Mouse (Mus musculus): ENCODE data around the gene Dock8. TPM values are rescaled to one million over a fixed set of nuclear protein-coding genes. Genes with fewer than 3 reads are reported as not detected.

Gene Dock8
- total and polyA plus RNA-seq, 3 experiments = 9.8 to 37.5 (median 22.4) TPM

GRCm38 (mm10) chr19:25006686-25007085 lies 7.4 kb downstream of the Dock8 start:
- TF ChIP-seq BHLHE40 (IDR thresholded peaks at IDR 0.05; ENCODE audit: low read depth, low read length) (no peak), JUN (IDR thresholded peaks at IDR 0.05; ENCODE audit: insufficient read depth, low read depth, low read length) (no peak), CHD2 (IDR thresholded peaks at IDR 0.05; ENCODE audit: low read length) (no peak), MAZ (IDR thresholded peaks at IDR 0.05; ENCODE audit: low read depth, low read length) (no peak), CHD1 (IDR thresholded peaks at IDR 0.05; ENCODE audit: low read depth, low read length) (no peak), ZNF384 (IDR thresholded peaks at IDR 0.05; ENCODE audit: low read depth, low read length) (no peak), HCFC1 (IDR thresholded peaks at IDR 0.05; ENCODE audit: low read depth, low read length) (no peak), MAX (IDR thresholded peaks at IDR 0.05; ENCODE audit: low read length) (no peak), TBP (conservative IDR thresholded peaks at IDR 0.05; ENCODE audit: low read depth, low read length) (no peak), USF2 (conservative IDR thresholded peaks at IDR 0.05; ENCODE audit: low read depth, low read length) (no peak), SIN3A (IDR thresholded peaks at IDR 0.05; ENCODE audit: low read length) (no peak), CTCF (conservative IDR thresholded peaks at IDR 0.05 in 1 of 2, IDR thresholded peaks at IDR 0.05 in 1 of 2; ENCODE audit: low read depth in 2 of 2, low read length in 2 of 2) (no peak), IRF4 (IDR thresholded peaks at IDR 0.05; ENCODE audit: low read depth, low read length) (no peak)
- no peak overlapping the region for H3K9ac ChIP-seq (ENCODE audit: insufficient read depth, low read depth)
- H3K27ac ChIP-seq (ENCODE audit: insufficient read depth, low read depth) = no peak overlapping the region
- in situ Hi-C loops (cut with MboI; ENCODE audit: low pct_ligation_motif_present, low pct_unique_long_range_greater_than_20kb, low sequenced_read_pairs) = no loop called here
- dilution Hi-C loops (cut with MboI; ENCODE audit: extremely low pct_ligation_motif_present, extremely low pct_unique_long_range_greater_than_20kb, low sequenced_read_pairs) = no loop called here
- no peaks in the 10 kb centered on the region for H3K9me3 ChIP-seq (replicated peaks; ENCODE audit: low read length)
- no peak for DNase-seq (ENCODE audit: extremely low read depth)
- H3K4me3 ChIP-seq (replicated peaks in 1 of 3; ENCODE audit: low read depth in 2 of 3, low read length in 2 of 3, poor library complexity in 1 of 3) = no peak overlapping the region
- peak overlapping the region; percentile 15; the same call in 1 of the 2 replicates for H3K4me2 ChIP-seq (ENCODE audit: insufficient read depth, low read depth, poor library complexity, severe bottlenecking)
- peaks cover 11 to 57% of the 10 kb centered on the region in 2 experiments for H3K4me1 ChIP-seq (ENCODE audit: control insufficient read depth in 1 of 2, insufficient read depth in 2 of 2)
- H3K36me3 ChIP-seq (replicated peaks in 1 of 2; ENCODE audit: control insufficient read depth in 1 of 2, insufficient read depth in 1 of 2, low read length in 1 of 2) = no peaks in the 10 kb centered on the region
- no peaks in the 10 kb centered on the region for H3K27me3 ChIP-seq (replicated peaks)
- no peaks in the 10 kb centered on the region for H3K79me2 ChIP-seq (replicated peaks; ENCODE audit: control insufficient read depth, extremely low read depth, insufficient read depth, poor library complexity, severe bottlenecking)

DNA sequence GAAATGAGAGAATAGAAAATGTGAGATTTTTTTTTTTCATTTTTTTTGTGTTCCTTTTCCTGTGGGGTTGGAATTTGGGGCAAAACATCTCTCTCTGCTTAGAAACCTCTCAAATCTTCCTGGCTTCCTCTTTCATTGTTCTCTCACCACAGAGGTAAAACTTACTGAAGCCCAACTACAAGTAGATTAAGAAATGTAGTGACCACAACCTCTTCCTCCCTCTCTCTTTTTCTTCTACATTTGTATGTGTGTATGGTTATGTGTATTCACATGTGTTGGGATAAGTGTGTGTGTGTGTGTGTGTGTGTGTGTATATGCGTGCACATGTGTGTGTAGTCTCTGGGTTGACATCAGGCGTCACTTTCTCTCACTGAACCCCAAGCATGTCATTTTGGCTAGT lies 9.2 kb downstream of the Dock8 start:
- no peaks in the 10 kb centered on the region for H3K9me3 ChIP-seq (replicated peaks; ENCODE audit: low read length)
- no peak for TF ChIP-seq USF2 (conservative IDR thresholded peaks at IDR 0.05; ENCODE audit: low read depth, low read length)
- TF ChIP-seq ZNF384 (IDR thresholded peaks at IDR 0.05; ENCODE audit: low read depth, low read length) = no peak
- no peak for TF ChIP-seq GABPA (IDR thresholded peaks at IDR 0.05; ENCODE audit: insufficient replicate concordance, low read depth, low read length)
- no peak for TF ChIP-seq KAT2A (IDR thresholded peaks at IDR 0.05; ENCODE audit: insufficient replicate concordance, low read length)
- H3K4me3 ChIP-seq (replicated peaks in 1 of 3; ENCODE audit: low read depth in 2 of 3, low read length in 2 of 3, poor library complexity in 1 of 3) = no peak overlapping the region
- in situ Hi-C loops (cut with MboI; ENCODE audit: low pct_ligation_motif_present, low pct_unique_long_range_greater_than_20kb, low sequenced_read_pairs) (no loop called here), dilution Hi-C loops (cut with MboI; ENCODE audit: extremely low pct_ligation_motif_present, extremely low pct_unique_long_range_greater_than_20kb, low sequenced_read_pairs) (no loop called here)
- no peak overlapping the region for H3K4me2 ChIP-seq (ENCODE audit: insufficient read depth, low read depth, poor library complexity, severe bottlenecking)
- H3K27me3 ChIP-seq (replicated peaks) = no peaks in the 10 kb centered on the region
- H3K4me1 ChIP-seq (ENCODE audit: control insufficient read depth in 1 of 2, insufficient read depth in 2 of 2) = peaks cover 5 to 40% of the 10 kb centered on the region in 2 experiments; a peak in 3 of 4 replicates
- no peak overlapping the region for H3K27ac ChIP-seq (ENCODE audit: insufficient read depth, low read depth)
- no peaks in the 10 kb centered on the region for H3K36me3 ChIP-seq (replicated peaks in 1 of 2; ENCODE audit: control insufficient read depth in 1 of 2, insufficient read depth in 1 of 2, low read length in 1 of 2)
- no peak overlapping the region for H3K9ac ChIP-seq (ENCODE audit: insufficient read depth, low read depth)
- H3K79me2 ChIP-seq (replicated peaks; ENCODE audit: control insufficient read depth, extremely low read depth, insufficient read depth, poor library complexity, severe bottlenecking) = no peaks in the 10 kb centered on the region
- DNase-seq (ENCODE audit: extremely low read depth) = no peak
